Mouse (Mus musculus) forebrain, embryonic 11.5 days (tissue): ENCODE measurements around the gene Ghsr. TPM values are rescaled to one million over a fixed set of nuclear protein-coding genes. Genes with fewer than 3 reads are reported as not detected.
A peak's percentile ranks its signal among the peaks of the same experiment; 100 is the strongest.

Experiments used
- ATAC-seq: fragments of 200-750 bp; cut with Nextera tagmentation; replicated peaks from 2 replicates; pipeline ENCODE4 v1.8.0; 2017; ENCODE audit warnings: moderate TSS enrichment; ENCODE audit not compliant: low FRiP score
- DNase-seq: peaks from one replicate; pipeline ENCODE4 v3.0.0-alpha.2; 2017; ENCODE audit warnings: low spot score
- H3K27ac ChIP-seq: fragments of 300-500 bp; sonication (generic); 2 replicates; pipeline ENCODE4 v1.5.1; 2014; ENCODE audit warnings: low read depth, low read length
- H3K27me3 ChIP-seq: fragments of 300-500 bp; sonication (generic); 2 replicates; pipeline ENCODE4 v1.6.1; 2014; ENCODE audit warnings: mild to moderate bottlenecking, low read length, mixed read lengths; ENCODE audit not compliant: control insufficient read depth, insufficient read depth
- H3K36me3 ChIP-seq: fragments of 300-500 bp; sonication (generic); 2 replicates; pipeline ENCODE4 v1.6.1; 2014; ENCODE audit warnings: mild to moderate bottlenecking, low read length, moderate library complexity, mixed read lengths; ENCODE audit not compliant: control insufficient read depth, insufficient read depth
- H3K4me1 ChIP-seq: fragments of 300-500 bp; sonication (generic); replicated peaks from 2 replicates; pipeline ENCODE4 v1.6.1; 2014; ENCODE audit warnings: low read length, mixed read lengths; ENCODE audit not compliant: control insufficient read depth, insufficient read depth
- H3K4me2 ChIP-seq: fragments of 300-500 bp; sonication (generic); 2 replicates; pipeline ENCODE4 v1.6.1; 2014; ENCODE audit warnings: low read depth, mild to moderate bottlenecking, low read length, moderate library complexity, mixed read lengths; ENCODE audit not compliant: severe bottlenecking
- H3K4me3 ChIP-seq: fragments of 300-500 bp; sonication (generic); 2 replicates; pipeline ENCODE4 v1.5.1; 2014; ENCODE audit warnings: low read depth, low read length
- H3K9ac ChIP-seq: fragments of 300-500 bp; sonication (generic); 2 replicates; pipeline ENCODE4 v1.6.1; 2014; ENCODE audit warnings: low read length
- H3K9me3 ChIP-seq: fragments of 300-500 bp; sonication (generic); 2 replicates; pipeline ENCODE4 v1.6.1; 2016; ENCODE audit warnings: low read length, mixed read lengths; ENCODE audit not compliant: control insufficient read depth
- WGBS: fragments of 180-500 bp; shearing (Covaris S2); extraction: QIAGEN DNeasy Blood & Tissue Kit; methylation state at CpG from one replicate; pipeline ENCODE4 v1.1.7; 2014; 5-methylcytosine and 5-hydroxymethylcytosine counted together
- polyA plus RNA-seq: library from polyadenylated mRNA; unstranded; fragments of >200 nt; fragmentation: Nextera tagmentation; extraction: Ambion mirVana; gene quantifications from 2 replicates; pipeline ENCODE4 v1.2.1, GENCODE M21; 2014

Gene Ghsr
- polyA plus RNA-seq, result not detected in 2 replicates

DNA sequence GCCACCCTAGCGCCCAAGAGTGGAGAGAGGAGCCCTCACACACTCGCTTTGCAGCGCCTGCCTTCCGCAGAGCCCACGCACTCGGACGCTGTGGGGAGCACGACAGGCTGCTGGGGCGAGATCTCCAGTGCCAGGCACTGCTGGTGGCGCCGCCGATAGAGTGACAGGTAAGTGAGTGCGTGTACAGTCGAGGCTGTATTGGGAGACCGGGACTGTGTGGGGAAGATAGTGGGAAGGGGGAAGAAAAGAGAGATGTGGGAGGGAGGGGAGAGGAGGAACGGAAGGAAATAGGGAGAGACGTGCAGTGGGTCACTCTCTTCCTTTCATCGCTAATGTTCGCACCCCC is at the start of gene Ghsr:
TSS of gene Ghsr (plus strand) at position 76 of the 346 bp plus-strand sequence.
- Histone ChIP-seq H3K4me2 (peak within 1 kb of the TSS; percentile 55), H3K27me3 (peaks cover 38% of the 10 kb centered on the region), H3K4me3 (peak within 1 kb of the TSS; percentile 27), H3K4me1 (no peaks in the 10 kb centered on the region; the same call in 1 of the 2 replicates), H3K9me3 (no peaks in the 10 kb centered on the region), H3K9ac (no peak within 1 kb of the TSS), H3K27ac (no peak within 1 kb of the TSS), H3K36me3 (no peaks in the 10 kb centered on the region)
- no peak for DNase-seq
- WGBS, result under 1% methylated on average over 19 of the region's 19 CpGs
- no peak for ATAC-seq

DNA sequence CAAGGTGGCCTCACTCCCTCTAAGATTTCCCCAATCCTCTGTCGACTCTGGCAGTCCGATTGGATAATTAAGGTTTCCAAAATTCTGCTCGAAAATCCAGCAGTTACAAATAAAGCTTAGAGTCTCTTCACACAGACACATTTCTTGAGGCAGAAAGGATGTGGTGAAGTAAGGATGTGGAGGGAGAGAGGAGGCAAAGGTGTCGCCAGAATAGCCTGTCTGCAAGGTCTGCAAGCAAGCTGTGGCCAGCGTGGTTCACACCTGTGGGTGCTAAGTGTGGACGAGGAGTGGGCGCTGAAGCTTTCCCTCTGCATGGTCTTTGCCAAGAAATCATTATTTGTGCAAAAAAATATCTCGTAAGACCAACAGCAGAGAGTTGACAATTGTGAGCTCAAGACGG is 48.6 kb upstream of the Ghsr start:
- Histone ChIP-seq H3K27me3 (no peaks in the 10 kb centered on the region), H3K9ac (no peak overlapping the region), H3K4me3 (no peak overlapping the region), H3K4me1 (no peaks in the 10 kb centered on the region), H3K4me2 (no peak overlapping the region), H3K36me3 (no peaks in the 10 kb centered on the region), H3K9me3 (no peaks in the 10 kb centered on the region), H3K27ac (no peak overlapping the region)
- 87% methylated on average over 9 of the region's 9 CpGs for WGBS
- DNase-seq, result no peak
- no peak for ATAC-seq

DNA sequence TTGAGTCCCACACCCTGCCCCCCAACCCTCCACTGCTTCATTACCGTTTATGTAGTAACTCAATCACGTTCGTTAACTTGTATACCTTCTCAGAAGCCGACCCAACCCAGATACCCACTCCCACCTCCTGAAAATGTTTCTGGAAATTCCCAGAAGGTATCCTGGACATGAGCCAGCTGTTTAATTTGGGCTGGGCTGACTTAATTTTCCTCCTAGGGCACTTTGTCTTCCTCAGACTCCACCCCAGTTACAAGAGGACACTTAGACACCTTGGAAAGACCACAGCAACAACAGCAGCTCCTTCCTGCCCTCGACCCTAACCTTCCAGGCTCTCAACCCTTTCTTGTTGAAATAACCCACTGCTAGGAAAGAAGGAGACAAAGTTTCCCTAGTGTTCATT is 47.6 kb upstream of the Ghsr start:
- WGBS, result 68% methylated on average over 5 of the region's 5 CpGs
- Histone ChIP-seq H3K36me3 (no peaks in the 10 kb centered on the region), H3K27me3 (no peaks in the 10 kb centered on the region), H3K4me3 (no peak overlapping the region), H3K9me3 (no peaks in the 10 kb centered on the region), H3K27ac (no peak overlapping the region), H3K9ac (no peak overlapping the region), H3K4me2 (no peak overlapping the region), H3K4me1 (no peaks in the 10 kb centered on the region)
- ATAC-seq (no peak), DNase-seq (no peak)

GRCm38 (mm10) chr3:27326633-27327191 is 44.4 kb upstream of the Ghsr start:
- Histone ChIP-seq H3K4me1 (no peaks in the 10 kb centered on the region), H3K27me3 (no peaks in the 10 kb centered on the region), H3K9ac (no peak overlapping the region), H3K36me3 (no peaks in the 10 kb centered on the region), H3K4me3 (no peak overlapping the region), H3K4me2 (no peak overlapping the region), H3K27ac (no peak overlapping the region), H3K9me3 (no peaks in the 10 kb centered on the region)
- no peak for DNase-seq
- 78% methylated on average over 4 of the region's 4 CpGs for WGBS
- ATAC-seq, result no peak

- no peak overlapping the region for H3K4me2 ChIP-seq
- H3K4me1 ChIP-seq, result no peaks in the 10 kb centered on the region
- no peaks in the 10 kb centered on the region for H3K9me3 ChIP-seq
- H3K27ac ChIP-seq, result no peak overlapping the region
- ATAC-seq (no peak), DNase-seq (no peak)
- 91% methylated on average over 5 of the region's 5 CpGs for WGBS
- H3K36me3 ChIP-seq, result no peaks in the 10 kb centered on the region
- H3K9ac ChIP-seq, result no peak overlapping the region
- H3K4me3 ChIP-seq, result no peak overlapping the region
- H3K27me3 ChIP-seq, result no peaks in the 10 kb centered on the region
These were observed 40.4 kb upstream of the Ghsr start for GRCm38 (mm10) chr3:27330706-27331105.

DNA sequence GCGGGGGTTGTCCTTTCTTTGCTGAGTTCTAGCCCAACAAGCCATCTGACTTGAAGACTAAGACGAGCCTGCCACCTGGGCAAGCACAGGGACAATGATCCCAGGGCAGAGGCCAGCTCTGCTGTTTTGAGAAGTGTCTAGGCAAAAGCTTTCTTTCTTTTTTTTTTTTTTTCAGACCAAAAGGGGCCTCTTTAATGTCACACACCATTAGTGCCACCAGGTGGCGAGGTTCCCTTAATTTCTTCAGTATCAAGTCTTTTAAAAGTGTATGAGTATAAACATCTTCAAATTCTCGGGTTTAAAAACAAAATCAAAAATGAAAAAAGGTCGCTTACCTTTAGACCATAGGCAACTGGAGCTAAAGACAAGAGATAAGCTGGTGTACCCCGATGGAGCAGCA is 32.7 kb upstream of the Ghsr start:
- no peak overlapping the region for H3K27ac ChIP-seq
- no peaks in the 10 kb centered on the region for H3K27me3 ChIP-seq
- WGBS, result 29% methylated on average over 6 of the region's 6 CpGs
- DNase-seq (no peak), ATAC-seq (no peak)
- no peak overlapping the region for H3K9ac ChIP-seq
- no peaks in the 10 kb centered on the region for H3K9me3 ChIP-seq
- no peaks in the 10 kb centered on the region for H3K36me3 ChIP-seq
- no peak overlapping the region for H3K4me2 ChIP-seq
- H3K4me1 ChIP-seq, result no peaks in the 10 kb centered on the region
- no peak overlapping the region for H3K4me3 ChIP-seq

DNA sequence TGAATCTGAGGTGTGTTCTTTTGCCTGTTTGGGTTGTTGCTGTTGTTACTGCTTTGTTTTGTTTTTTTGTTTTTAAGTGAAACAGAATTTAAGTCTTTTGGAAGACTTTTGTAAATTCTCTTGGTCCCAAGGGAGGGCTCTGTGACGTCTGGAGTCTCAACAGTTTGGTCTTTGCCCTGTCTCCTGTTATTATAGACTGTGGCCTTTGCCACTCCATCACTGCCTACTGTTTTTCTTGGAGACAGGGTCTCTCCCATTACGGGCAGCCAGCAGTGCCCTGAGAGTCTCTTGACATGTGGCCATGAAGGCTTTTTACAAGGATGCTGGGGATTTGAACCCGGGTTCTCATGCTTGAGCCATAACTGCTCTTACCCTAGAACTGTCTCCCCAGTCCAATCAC is 32.3 kb upstream of the Ghsr start:
- ATAC-seq (no peak), DNase-seq (no peak)
- Histone ChIP-seq H3K4me2 (no peak overlapping the region), H3K9ac (no peak overlapping the region), H3K4me1 (no peaks in the 10 kb centered on the region), H3K27ac (no peak overlapping the region), H3K36me3 (no peaks in the 10 kb centered on the region), H3K4me3 (no peak overlapping the region), H3K9me3 (no peaks in the 10 kb centered on the region), H3K27me3 (no peaks in the 10 kb centered on the region)
- 76% methylated on average over 3 of the region's 3 CpGs for WGBS

DNA sequence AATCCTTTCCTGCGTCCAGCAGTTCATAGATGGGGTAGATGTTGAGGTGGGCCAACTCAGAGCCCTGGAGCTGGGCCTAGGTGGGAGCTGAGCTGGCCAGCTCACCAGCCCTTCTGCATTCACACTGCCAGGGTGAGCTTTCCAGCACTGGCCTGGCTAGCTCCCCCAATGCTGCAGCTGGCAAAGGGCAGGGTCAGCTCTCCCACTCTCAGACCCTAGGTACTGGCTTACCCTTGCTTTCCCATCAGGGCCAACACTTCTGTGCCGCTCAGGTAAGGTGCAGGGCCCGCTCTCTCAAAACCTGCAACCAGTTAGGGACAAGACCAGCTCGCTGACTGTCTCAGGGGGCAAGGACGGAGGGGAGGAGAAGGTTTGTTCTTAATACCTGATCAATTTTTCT is 30.4 kb upstream of the Ghsr start:
- Histone ChIP-seq H3K9me3 (no peaks in the 10 kb centered on the region), H3K36me3 (no peaks in the 10 kb centered on the region), H3K4me1 (no peaks in the 10 kb centered on the region), H3K9ac (no peak overlapping the region), H3K27me3 (no peaks in the 10 kb centered on the region), H3K4me3 (no peak overlapping the region), H3K4me2 (no peak overlapping the region), H3K27ac (no peak overlapping the region)
- 90% methylated on average over 5 of the region's 5 CpGs for WGBS
- ATAC-seq (no peak), DNase-seq (no peak)

- no peak for ATAC-seq
- H3K27ac ChIP-seq, result no peak overlapping the region
- H3K4me2 ChIP-seq, result no peak overlapping the region
- H3K9ac ChIP-seq, result no peak overlapping the region
- 65% methylated on average over 6 of the region's 6 CpGs for WGBS
- no peaks in the 10 kb centered on the region for H3K36me3 ChIP-seq
- no peaks in the 10 kb centered on the region for H3K4me1 ChIP-seq
- H3K4me3 ChIP-seq, result no peak overlapping the region
- no peaks in the 10 kb centered on the region for H3K27me3 ChIP-seq
- no peaks in the 10 kb centered on the region for H3K9me3 ChIP-seq
- DNase-seq, result peak; percentile 51
These were observed 28.7 kb upstream of the Ghsr start for GRCm38 (mm10) chr3:27342462-27342861.
